Mouse (Mus musculus) kidney, postnatal 25 days (tissue): ENCODE data around the gene Gse1.

Experiments used
- DNase-seq, 2 experiments: peaks; one replicate each; pipeline ENCODE4 v3.0.0; 2021; ENCODE audit warnings: mixed read lengths in 2 of 2

Gene Gse1

DNA sequence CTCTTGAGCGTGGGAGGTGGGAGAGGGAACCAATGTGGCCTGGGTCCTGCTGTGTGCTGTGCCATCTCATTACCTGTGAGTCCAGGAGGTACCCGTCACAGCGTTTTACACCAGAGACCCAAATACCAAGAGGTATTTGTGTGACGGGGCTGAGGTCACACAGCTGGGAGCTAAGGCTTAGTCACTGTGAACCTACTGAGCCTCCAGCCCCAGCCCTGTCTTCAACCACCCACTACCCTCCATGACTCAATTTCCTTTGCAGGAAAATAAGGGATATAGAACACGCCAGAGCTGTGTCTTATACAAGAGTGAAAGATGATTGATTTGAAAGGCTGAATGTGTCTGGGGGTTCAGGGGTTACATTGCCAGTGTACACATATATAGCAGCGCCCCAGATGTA, 234.4 kb downstream of the Gse1 start:
- DNase-seq: no peak

DNA sequence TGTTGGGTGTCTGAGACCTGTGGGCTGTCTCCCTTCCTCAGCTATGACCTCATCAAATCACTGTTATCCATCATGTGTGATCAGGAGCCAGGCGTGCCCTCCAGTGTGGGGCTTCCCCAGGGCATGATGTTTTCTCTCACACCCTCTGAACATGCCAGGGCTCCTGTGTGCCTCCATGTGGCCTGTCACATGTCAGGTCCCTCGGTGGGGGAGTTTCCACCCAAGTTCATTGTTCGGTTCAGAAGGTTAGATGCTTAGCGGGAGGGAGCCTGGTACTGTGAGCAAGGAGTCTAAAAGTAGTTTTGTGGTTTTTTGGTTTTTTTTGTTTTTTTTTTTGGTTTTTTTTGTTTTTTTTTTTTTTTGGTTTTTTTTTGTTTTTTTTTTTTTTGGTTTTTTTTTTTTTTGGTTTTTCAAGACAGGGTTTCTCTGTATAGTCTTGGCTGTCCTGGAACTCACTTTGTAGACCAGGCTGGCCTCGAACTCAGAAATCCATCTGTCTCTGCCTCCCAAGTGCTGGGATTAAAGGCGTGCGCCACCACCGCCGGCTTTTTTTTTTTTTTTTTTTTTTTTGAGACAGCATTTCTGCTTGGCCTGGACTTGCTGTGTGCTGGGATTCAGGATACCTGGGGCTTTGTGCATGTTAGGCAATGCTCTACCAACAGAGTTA, 235.8 kb downstream of the Gse1 start:
- DNase-seq: no peak

DNA sequence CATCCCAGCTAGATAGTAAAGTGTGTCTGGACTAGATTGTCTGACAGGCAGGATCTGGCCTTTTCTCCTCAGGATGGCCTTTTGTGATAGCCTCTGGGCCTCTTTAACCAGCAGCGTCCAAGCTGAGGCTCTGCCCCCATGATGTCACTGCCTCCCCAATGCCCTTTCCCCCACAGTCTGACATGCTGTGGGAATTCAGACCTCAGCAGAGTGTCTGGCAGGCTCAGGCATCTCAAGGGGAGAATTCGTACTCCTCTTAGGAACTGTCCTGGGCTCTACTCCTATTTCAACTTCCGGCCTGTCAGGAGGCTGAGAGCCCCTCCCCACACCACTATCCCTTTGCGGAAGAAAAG, 236.3 kb downstream of the Gse1 start:
- DNase-seq: no peak

DNA sequence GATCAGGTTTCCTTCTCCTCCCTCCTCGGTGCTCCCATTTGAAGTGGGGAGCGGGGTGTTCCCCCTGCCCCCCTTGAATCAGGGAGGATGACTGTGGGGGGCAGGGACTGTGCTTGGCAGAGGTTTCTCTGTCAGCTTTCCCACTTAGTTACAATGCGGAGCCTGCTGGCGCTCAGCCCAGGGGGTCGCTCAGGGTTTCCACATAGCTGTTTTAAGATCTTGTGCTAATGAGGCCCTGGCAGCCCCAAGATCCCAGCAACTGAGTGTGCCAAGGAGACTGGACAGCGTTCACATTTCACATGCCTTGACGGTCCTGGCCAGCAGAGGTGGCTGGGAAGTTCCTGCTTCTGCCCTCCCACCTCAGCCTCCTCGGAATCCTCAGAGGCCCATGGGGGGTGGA, 237.5 kb downstream of the Gse1 start:
- no peak for DNase-seq

DNA sequence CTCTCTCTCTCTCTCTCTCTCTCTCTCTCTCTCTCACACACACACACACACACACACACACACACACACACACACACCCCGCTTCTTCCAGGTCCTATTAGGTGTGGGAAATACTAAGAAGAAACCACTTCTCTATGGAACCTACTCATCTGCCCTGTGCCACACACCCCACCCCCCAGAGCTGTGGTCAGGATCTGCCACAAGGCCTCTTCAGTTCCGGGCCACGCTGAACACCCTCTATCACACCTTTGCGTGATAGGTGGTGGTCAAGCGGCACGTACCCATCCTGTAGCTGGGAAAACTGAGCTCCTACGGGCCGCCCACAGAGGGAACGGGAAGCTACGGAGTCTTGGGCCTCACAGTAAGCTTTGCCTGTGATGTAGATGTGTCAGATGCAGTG, 238.0 kb downstream of the Gse1 start:
- no peak for DNase-seq

DNA sequence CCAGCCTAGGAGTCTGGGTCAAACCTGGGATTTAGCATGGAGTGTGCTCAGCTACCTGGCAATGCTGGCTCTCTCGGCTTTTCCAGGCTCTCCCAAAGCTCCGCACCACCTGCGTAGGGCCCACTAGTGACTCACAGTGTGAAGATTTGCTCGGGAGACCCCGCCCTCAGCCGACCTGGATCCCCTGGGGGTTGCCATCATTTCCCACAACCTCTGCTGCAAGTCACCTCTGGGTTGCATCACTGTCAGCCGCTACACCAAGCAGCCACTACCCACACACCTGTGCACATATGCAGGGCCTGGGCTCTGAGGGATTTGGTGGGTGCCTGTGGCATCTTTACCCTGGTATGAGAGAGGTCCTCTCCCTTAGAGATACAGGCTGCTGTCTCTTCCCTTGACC, 239.3 kb downstream of the Gse1 start:
- DNase-seq: no peak

DNA sequence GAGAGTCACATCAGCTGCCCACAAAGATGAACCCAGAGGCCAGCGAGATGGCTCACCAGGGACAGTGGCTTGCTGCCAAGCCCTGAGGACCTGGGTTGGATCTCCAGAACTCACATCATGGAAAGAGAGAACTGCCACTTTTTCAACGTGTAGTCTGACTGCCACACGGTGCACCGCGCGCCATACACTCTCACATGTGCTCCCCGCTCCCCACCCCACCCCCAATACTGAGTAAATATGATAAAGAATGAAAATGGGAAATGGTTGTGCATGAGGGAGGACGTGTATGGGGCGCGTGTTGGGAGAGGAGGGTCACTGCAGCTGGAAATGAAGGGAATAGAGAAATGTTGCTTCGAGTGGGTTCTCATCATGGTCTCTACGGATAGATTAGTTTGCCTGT, 241.9 kb downstream of the Gse1 start:
- DNase-seq: no peak

DNA sequence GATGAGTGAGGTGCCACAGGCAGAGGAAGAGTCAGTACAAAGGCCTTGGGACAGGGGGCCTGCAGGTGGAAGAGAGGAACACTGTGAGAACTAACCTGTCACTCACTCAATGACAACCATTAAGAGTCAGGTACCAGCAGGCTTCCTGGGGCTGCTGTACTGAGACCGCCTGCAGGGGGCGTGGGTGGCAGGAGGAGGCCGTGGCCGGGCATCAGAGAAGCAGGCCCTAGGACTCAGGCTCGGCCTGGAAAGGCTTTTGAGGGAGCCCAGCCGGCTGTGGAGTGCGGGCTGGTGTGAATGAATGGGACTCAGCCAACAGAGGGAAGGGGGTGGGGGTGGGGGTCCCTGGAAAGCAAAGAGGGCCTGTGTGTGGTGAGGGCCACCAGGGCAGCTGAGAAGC, 242.9 kb downstream of the Gse1 start:
- peak; percentile 53 to 56 for DNase-seq

DNA sequence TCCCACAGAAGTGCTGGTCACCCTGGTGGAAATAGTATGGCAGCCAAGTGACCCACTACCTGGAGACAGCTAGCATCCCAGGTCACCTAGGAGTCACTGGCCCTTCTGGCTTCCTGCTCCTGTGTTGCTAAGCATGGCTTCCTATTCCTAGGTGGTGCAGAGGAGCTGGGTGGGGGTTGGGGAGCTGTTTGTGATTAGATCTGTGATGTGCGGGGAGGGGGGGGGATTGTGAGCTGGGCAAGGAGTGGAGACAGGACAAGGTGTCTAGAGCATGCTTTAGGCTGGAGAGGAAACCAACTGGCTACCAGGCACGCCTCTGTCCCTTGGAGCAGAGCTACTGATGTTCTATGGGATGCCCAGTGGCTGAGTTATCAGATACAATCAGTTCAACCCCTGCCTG, 243.5 kb downstream of the Gse1 start:
- no peak for DNase-seq

DNA sequence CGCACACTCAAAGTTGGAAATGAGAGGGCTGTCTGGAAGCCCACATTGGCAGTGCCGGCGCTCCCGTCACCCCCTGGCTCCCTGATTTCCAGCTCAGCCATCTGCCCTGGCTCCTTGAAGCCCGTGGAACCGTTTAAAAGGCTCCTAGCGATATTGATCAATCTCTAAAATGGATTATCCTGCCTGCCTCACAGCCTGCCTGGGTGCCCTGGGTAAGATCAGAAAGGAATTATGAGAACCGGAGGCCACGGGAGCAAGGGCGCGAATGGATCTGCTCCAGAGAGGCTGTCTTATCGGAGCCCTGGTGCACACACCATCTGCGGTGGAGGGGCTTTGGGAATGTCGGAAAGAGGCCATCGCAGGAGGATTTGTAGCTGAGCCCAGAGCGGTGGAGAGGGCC, 244.0 kb downstream of the Gse1 start:
- no peak for DNase-seq

DNA sequence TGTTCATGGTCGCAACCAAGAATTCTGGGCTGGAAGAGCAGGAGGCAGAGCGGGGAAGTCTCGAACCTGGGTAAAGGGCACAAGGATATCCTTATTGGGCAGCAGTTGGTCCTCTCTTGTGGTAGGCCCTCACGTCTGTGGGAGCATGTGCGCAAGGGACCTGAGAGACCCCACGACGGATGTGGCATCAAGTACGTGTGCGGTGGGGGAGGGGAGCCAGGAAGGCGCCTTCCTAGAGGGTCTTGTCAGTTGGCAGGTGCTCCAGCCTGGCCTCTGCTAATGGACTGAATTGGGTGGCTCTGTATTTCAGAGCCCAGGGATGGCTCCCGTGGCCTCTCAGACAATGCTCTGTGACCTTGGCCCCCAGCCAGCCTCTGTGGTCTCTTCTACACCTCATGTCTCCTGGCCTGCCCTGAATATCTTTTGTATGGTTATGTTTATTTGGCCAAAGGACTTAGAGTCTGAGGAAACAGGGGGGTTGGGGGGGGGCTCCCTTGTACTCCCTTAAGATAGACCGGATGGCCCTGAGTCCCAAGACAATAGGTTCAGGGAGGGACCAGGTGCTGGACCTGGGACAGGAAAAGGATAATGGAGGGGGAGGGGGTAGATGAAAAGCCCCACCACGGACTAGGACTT, 245.6 kb downstream of the Gse1 start:
- peak; percentile 86 to 87 for DNase-seq

DNA sequence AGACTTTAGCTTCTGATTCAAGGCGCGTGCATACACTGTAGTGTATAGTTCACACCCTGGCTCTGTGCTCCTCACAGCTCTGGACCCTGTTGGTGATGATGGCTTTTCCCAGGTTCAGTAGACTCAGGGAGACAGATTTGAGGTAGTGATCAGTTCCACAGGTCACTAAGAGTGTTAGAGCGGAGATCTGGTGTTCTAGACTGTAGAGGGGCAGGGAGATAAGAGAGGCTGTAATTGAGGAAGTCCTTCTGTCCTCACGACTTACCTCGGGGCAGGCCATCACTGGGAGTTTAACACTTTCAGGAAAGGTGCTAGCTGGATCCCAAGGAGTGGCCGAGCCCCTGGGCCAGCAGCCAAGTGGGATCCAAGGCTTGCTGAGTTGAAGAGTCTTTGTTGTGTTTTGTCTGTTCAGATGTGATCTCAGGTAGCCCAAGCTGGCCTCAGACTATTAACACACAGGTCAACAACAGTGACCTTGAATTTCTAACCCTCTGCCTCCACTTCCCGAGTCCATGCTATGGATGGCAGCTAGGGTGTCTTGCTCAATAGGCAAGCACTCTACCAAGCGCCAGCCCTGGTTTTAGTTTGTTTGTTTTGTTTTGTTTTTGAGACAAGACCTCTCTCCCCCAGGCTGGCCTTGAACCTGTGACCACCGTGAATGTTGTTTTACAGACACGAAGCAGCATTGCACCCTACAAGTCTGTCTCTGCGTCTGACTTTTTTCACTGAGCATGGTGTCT, 246.4 kb downstream of the Gse1 start:
- DNase-seq: no peak

DNA sequence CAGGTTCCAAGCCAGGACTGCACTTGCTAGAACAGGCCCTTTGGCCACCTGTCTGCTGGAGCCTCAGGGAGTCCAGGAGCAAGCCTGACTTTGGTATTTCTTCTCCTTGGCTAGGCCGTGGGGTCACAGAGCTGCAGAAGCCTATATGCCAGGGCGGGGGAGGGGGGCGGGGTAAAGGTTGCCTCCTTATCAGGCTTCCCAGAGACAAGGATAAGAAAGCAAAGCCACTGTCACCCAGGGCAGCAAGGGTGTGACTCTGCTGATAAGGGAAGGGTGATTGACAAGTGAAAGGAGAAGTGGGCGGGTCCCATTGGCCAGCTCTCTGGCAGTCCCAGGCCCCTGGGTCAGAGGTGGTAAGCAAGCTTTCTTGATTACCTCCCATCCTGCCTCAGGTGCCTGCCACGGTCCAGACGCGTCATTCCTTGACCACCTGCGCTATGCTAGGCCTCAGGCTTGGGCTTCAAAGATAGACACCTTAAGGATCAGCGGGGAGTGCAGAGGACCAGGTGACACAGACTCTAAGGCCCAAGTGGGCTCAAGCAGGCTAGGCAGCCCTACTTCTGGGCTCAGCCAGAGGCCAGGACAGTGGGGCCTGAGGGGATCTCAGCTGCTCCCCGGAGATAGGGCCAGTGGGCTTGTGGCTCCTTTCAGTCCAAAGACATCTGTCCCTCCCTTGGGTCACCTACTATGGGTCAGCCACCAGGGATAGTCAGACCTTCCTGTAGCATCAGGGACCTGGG, 247.4 kb downstream of the Gse1 start:
- no peak for DNase-seq

DNA sequence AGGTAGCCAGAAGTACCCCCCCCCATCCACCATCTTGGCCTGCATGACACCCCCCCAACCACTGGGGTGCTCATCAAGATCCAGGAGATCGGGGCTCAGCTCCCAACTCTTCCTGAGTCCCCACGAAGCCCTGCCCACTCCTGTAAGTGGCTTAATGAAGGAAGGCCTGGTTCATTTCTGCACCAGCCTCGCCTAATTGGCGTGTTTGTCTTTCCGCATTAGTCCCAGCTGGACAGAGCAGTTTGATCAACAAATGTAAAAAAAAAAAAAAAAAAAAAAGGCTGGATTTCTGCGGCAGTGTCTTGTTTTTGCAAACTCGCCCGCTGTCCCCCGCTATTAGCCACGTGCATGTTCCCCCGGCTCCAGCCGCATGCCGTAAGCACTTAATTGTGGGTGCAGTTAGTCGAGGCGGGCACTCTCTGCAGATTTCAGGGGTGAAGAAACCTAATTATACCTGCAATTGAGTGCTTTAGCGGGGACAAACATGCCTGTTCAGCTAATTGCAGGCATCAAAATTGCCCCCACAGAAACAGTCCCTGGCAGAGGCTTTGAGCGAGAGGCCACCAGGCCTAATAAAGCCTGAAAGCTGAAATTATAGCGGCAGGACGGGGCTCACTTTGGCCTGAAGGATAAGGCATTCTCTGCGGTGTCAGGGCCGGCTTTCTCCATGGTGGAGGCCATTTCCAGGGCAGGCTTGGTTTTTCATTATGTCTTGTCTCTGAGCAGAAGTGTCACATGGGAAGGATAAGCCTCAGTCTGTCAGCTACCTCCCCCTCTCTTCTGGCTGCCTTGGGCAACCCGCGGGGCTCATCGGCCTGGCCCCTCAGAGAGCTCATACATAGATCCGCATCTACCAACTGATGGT, 248.7 kb downstream of the Gse1 start:
- DNase-seq: no peak

DNA sequence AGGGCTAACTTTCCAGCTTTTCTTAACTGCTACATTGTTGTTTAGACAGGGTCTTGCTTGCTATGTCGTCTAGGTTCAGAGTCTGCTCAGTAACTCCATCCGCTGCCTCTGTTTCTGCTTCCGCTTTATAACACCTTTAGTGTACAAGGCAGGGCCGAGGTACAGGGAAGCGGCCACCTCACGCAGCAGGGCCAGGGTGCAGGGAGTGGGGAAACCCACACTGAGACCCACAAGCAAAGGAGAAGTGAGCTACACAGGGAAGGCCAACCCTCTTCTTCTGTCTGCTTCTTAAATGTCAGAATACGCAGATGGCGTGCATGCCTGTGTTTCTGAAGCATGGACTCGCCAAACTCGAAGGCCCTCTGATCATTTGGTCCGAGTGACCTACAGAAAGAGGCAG, 250.5 kb downstream of the Gse1 start:
- DNase-seq: no peak

DNA sequence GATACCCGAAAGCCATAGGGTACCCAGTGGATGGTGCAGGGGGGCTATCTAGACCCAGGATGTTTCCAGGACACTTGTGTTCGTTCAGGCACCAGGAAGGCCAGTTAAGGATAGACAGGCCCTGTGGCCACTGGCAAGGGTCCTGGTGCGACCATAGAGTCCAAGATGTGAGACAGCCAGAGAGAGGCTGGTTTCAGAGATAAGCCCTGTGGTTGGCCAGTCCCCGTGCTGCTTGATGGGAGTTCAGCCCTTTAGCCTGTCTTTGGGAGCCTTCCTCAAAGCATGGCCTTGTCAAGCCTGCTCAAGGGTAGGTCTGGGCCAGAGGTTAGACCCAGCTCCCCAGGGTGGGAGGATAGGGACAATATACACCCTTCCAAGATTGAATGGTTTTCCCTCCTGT, 251.4 kb downstream of the Gse1 start:
- DNase-seq: no peak

DNA sequence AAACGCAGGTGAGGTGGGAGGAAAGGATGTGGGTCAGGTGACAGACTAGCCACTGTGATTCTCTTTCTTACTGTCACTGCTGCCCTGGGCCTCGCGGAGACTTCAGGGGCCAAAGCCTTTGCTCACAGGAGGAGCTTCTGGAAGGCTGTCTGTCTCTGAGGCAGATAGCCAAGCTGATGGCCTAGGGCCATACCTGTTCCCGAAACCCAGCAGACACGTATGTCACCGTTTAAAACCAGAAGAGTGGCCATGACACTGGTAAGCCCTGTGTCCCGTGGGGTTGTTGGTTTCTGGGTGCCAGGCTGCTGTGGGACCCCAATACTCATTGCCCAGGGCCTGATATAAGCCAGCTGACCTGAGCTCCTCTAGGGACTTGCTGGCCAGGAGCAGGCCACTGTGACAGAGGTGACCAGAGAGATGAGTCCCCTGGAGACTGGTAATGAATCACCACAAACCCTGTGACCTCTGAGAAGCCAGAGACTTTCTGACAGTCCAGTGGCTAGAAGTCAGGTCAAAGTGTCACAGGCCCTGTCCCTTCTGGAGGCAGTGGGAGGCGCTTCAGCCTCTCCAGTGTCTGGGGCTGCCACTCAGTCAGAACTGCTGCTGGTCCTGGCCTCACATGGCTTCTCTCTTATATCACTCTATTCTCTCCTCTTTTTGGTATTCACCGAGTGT, 253.9 kb downstream of the Gse1 start:
- peak in 1 of 2 experiments; percentile 75 for DNase-seq

DNA sequence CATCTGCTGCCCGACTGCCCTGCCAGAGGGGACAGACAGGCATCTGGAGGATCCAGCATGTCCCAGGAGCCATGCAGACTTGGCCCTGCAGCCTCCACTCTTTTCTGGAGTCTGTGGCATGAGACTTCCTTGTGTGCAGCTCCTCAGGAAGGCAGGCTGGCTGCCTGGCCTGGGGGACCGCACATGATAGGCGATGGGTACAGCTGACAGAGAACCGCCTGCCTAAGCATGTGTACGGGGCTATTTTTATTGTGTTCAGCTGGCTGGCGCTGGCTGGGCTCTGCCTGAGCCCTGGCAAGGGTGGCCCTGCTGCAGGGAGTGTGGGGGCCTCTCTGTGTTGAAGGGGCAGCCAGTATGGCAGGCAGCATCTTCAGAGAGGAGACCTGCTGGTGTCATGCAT, 256.2 kb downstream of the Gse1 start:
- DNase-seq: no peak

DNA sequence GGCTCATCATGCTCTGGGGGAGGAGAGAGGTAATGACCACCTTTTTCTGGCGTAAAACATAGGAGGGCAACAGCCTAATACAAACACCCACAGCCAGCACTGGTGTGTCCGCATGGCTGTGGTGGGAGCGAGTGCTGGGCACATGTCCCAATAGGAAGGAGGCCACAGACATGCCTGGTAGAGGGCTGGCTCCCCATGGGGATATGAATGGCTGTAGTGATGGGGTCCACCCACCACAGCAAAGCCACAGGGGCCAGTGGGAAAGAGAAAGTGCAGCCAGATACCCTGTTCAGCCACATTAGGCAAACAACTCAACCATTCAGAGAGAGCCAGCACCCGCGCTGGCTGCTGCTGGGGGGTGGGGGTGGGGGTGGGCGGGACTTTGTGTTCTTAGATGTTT, 256.9 kb downstream of the Gse1 start:
- DNase-seq: no peak

DNA sequence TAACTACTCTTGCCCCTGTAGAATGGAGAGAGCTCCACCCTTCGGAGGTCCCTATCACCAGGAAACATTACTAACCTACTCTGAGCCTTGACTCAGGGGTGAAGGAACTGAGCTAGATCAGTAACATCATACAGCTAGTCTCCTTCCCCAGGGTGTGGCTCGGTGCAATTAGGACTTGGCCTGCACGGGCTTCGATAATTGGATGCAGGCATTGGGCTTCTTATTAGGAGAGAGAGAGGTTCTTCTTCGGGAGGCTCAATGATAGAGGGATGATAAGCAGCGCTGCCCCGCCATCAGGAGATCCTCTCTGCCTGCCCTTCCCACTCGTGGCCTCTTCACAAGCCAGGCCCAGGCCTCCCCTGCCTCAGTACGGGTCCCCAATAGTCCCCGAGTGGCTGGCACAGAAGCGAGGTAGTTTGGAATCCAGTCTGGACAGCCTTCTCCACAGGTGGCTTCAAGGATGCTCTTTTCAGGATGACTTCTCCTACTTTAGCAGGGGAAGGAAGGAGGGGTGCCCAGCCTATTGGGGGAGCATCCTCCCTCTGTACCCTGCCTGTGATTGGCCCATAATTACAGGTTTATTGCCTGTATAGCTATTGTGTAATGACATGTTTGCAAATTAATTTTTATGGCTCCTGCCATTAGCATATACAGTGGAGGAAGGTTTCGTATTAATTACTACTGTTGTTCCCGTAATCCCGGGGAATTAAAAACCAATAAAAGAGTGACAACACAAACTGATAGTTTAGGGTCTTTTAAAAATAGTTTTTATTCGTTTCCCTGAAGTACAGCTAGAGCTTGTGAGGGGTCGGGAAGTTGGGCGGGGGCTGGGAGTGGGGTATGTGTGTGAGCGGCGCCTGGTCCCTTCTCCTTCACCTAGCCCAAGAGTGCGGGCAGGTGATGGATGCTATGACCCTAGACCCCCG, 257.6 kb downstream of the Gse1 start:
- no peak for DNase-seq
